Mouse (Mus musculus): ENCODE results near the gene Cbx8.

Gene Cbx8

DNA sequence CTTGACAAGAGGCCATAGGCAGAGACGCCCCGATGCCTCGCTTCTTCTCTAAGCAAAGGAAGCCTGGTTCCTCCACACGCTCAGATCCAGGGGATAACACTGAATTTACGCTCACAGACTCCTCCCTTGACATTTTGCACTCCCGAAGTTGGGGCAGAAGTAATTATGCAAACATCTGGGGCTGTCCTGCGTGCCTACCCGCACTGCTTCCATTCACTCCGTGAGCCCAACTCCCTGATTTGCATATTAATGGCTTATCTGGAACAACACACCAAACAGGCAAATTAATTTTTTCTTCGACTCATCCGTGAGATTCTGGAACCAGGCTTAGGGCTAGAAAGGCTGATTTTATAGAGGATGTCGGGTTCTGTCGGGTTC is 7.4 kb upstream of the Cbx8 start:
- no peak for DNase-seq (ENCODE audit: low read depth, low spot score)

DNA sequence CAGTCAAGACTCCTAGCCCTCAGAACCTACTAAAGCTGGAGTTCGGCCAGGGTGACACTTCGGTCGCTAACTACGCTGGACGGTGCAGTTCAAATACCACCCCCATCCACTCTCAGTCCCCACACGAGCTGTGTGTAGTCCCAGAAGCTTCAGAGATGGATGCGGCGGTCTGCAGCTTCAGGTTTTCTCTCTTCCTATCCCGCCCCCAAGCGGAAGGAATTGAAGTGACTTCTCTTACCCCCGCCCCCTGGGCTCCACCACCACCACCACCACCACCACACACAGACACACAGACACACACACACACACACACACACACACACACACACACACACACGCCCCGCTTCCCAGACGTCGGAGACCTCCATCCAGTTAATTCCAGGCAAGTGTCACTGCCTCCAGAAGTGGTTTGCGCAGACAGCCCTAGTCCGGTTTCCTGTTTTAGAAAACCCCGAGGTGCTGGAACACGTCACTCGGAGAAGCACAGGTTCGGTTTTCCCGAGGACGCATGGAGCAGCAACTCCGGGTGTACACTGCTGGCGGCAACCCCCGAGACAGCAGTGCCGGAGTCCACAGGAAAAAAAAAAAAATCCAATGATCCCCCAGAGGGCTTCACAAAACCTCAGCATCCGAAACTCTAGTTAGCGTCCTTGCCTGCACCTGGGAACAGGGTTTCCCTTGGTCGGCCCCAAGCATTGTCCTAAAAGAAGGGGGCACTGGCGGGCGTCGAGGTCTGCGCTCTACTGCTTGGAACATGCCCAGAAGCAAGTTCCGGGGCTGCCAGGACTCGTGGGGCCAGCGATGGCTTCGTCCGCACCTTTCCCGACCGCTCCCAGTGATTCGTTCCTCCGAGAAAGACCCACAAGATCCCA is 6.7 kb upstream of the Cbx8 start:
- no peak for DNase-seq (ENCODE audit: low read depth, low spot score)

DNA sequence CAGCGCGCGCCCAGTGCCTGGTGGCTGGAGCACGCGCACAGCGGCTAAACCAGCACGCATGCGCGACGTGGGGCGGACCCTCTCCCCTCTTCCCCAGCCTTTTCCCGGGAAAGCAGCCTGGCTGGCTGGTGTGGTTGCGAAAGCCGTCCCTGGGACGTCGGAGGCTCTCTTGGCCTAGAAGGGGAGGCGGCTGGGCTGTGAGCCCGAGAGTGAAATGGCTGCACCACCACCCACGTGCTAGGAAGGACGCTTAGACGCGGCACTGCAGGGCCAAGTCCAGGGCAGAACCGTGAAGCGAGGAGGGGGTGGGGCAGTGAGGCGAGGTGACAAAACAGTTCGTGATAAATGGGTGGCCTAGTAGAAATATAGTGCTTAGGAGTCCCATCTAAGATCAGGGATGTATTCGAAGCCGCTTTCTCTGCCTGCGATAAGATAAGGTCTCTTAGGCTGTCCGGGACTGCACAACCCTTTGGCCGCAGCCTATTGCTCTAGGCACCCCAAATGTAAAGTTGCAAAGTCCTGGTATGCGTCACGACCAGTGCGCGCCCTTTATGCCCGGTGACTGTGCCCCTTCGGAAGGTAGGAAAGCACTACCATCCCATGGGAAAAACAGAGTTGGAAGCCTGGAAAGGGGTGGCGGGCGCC is 6.0 kb upstream of the Cbx8 start:
- DNase-seq (ENCODE audit: low read depth, low spot score) = no peak

DNA sequence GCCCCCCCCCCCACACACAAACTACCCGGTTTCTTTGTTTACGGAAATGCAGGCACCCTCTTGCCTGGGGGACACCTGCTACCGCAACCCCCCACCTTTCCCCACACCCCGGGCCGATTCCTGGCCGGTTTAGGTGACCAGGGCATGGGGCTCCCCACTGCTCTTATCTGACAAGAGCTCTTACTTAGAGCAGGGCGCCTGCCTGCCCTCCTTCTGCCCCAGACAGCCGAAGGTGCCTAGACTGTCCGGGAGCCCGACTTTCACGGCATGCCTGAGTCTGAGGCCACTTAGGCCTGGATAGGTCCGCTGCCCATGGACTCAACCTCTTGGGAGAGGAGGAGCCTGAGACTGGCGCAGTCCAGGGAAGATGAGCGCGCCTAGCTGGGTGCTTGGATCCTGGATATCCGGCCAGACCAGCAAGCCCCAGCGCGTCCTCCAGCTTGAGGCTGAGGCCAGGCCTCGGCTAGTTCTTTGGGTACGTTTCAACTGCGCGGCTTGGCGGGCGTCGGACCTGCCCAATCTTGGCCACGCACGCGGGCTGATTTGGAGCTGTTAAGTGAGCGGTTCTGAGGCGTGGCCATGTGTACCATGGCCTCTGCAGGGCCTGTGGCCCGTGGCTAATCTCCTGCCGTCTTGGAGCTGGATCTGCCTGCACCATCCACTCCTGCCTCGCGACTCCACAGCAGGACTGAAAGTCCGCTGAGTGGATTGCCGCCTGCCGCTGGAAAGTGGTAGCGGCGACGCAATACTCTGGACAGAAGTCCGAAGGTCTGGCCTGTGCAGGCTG is 4.0 kb upstream of the Cbx8 start:
- DNase-seq (ENCODE audit: low read depth, low spot score) = no peak

DNA sequence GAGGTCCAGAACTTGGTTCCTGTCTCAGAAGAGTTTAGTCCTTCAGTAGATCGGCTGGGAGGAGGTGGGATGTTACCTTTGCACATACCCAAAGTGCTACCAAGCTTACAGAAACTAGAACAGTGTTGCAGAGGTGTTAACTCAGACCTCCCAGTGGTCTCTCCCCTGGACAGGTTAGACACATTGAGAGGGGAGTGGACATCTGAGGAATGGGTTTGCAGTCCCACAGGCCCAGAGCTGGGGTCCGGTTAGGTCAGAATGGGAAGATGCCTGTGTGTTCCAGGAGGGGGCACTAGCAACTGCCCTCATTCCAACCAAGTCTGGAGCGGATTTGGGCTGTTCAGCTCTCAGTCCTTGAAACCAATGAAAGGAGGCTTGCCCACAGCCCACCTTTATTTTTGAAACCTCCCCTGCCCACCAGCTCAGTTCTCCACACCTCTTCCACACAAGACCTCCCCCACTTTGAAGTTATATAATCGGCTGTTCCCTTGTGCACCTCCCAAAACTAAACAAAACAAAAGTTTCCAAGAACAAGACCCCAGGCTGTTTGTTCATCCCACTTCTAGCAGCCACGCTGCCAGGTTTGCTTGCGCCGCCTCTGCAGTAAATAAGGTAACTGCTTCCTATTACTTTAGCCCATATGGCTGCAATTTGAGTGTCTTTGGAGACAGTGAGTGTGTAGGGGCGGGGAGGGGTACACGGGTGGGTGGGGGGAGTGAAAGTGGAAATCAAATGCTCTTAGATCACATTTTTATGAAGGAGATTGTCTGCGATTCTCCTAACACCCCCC is 3.2 kb upstream of the Cbx8 start:
- no peak for DNase-seq (ENCODE audit: low read depth, low spot score)

DNA sequence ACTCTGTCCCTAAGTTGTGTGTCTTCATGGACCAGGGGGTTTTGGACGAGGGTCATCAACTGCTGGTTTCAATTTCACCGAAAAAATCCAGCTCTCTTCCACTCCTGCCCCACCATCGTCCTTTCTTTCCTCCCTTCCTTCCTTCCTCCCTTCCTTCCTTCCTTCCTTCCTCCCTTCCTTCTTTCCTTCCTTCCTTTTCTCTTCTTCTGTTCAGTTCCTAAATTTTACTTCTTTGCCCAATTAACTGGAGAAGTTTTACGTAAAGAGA is 2.4 kb upstream of the Cbx8 start:
- DNase-seq (ENCODE audit: low read depth, low spot score) = no peak

DNA sequence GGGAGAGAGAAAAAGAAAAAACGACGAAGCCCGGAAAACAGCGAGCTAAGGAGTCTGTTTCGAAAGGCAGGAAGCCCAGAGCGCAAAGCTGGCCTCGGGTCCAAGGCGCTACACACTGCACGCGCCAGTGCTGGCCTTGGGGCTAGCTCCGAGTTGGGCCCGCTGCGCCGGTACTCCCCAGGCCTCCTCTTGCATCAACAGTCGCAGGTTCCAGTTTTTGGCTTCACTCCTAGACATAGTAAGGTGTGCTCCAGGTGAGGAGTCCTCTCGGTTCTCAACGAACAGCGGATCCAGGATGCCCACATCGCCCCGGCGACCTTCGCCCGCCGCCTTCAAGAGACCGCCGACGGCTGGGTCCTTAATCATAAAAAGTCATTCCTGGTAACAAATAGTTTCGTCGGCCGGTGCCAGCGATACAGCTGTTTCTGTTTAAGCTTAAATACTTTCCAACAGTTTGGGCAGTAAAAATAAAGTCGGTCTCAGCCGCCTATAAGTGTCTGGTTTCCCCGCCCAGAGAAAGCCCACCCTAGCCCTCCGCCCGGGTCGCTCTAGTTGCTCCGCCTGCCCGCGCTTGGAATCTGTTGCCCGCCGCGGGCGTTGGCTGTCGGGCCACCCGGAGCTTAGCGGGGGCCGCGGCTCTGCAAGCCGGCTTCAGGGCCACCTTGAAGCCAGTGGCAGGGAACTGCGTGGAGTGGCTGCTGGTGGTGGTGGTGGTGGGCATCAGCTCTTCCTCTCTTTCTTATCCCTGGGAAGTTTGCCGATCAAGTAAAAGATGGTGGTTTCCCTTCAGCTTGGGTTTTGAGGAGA is 1.9 kb upstream of the Cbx8 start:
- no peak for DNase-seq (ENCODE audit: low read depth, low spot score)

DNA sequence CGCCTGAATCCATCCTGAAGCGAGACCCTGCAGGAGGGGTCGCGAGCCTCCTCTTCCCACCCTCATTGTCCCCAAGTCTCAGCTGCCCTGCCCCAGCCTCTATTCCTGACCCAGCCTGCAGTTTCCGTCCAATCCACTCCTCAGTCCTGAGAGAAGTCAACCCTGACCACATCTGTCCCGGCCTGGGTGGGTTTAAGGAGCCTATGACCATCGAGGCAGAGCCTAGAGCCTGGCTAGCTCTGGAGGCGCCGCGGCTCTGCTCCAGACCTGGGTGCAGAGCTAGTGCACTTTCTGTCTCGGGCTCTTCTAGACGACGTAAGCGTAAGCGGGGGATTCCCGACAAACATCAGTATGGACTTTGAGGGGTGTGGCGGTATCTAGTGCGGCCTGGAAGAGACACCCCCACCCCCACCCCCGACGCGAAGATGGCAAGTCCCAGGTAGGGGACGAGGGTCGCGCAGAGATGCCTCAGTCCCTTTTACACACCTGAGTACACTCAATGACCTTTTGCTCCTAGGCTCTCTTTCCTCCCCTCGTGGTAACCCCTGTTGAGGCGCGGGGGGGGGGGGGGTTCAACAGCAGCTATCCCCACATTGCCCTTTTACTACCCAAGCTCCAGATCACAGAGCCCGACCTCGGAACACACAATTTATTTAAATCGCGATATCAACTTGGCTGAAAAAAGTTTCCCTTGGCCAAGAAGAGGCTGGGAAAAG is 1.1 kb upstream of the Cbx8 start:
- DNase-seq (ENCODE audit: low read depth, low spot score) = no peak

DNA sequence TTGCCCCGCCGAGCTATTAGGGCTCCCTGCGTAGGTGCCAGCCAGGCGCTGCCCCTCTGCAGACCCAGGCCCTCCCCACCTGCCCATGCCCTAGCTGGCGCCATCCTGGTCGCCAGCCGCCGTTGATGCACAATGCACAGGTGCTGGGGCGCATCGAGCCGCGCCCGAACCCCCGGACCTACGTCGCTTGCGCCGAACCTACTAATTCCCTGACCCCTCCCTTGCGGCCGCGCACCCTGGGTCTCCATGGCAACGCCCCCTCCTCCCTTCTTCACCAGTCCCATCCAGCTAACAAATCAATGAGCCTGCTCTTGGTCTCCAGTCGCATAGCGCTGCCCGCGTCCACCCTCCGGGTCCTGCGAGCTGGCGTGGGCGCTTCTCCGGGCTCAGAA is 552 bp upstream of the Cbx8 start:
- DNase-seq (ENCODE audit: low read depth, low spot score) = no peak

DNA sequence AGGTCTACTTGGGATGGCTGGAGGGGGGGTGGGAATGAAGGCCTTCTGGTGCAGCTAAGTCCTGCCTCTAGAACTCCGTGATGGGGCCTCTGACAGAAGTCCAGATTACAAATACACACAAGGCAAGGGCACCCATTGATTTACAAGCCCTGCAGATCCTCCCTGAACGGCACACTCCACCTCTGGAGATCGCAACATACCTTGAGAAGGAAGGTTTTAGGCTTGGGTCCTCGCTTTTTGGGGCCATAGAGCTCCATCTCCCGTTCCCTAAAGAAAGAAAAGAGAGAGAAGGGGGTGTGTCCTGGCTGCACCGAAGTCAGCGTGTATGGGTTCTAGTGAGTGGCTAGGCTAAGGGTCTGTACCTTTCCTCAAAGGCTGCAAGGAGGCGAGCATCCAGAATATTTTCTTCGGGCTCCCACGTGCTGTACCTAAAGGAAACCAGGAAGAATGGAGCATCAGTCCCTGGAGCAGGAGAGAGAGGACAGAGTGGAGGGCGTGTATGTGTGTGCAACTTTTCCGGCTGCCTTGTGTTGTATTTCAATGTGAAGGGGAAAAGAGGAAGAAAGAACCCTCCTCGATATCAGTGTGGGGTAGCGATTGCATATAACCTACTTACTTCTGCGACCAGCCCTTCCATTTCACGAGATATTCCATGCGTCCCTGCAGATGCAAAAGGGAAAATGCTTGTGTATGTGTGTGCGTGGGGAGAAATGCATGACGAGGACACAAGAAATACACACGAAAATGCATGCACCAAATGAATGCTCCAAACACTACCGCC is 847 bp downstream of the Cbx8 start:
- no peak for DNase-seq (ENCODE audit: low read depth, low spot score)

DNA sequence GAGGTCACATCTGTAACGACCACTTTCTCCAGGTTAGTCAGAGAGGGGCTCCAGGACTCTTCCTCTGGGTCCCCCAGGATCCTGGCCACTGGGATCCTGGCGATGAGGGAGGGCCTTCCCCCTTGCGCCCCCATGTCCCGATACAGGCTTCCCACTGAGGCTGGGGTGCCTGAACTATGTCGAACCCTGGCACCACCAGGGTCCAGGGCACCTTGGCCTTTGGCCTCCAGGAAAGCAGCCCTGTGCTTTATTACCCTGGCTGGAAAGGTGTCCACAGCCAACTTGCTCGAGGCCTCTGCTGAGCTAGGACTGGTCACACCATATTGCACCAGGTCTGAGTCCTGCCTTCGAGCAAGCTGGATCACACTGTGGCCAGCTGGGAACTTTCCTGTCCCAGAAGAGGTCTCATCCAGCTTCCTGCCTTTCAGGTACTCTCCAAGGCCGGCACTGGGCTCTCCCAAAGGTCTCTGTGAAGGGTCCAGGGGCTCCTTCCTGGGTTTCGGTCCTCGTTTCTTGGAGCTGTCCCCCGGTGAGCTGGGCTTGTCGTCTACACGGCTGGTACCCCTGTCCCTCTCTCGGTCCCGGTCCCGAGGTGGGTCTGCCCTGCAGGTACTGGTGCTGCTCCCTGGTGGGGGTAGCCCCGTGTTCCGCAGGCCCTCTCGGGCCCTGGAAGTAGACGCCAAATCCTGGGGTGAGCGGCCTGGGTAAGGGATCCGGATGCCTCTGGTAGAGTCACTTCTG is 1.9 kb downstream of the Cbx8 start:
- no peak for DNase-seq (ENCODE audit: low read depth, low spot score)

DNA sequence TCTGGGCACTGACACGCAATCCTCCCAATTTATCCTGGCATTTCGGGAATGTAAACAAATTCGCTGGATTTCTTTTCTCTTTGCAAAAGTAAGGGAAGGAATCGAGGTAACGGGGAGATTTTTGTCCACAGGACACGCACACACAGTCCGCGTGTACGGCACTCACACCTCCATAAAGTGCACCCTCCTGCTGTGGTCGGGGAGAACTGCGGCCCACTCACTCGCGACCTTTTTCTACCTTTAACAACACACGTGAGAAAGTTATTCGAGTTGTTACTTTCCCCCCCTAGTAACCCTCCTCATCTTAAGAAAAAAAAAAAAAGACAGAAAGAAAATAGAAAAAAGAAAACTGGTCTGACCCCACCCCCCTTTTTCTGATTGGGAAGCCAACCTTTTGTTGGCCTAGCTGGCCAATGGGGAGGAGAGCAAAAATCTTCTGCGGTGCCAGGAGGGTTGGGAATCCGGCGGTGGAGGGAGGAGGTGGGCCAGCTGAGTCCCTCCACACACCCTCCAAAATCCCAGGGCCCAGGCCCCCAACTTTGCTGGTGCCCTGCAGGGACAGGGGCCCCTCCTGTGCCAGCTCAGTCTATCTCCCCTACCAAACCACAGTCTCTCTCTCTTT is 2.9 kb downstream of the Cbx8 start:
- DNase-seq (ENCODE audit: low read depth, low spot score) = no peak

DNA sequence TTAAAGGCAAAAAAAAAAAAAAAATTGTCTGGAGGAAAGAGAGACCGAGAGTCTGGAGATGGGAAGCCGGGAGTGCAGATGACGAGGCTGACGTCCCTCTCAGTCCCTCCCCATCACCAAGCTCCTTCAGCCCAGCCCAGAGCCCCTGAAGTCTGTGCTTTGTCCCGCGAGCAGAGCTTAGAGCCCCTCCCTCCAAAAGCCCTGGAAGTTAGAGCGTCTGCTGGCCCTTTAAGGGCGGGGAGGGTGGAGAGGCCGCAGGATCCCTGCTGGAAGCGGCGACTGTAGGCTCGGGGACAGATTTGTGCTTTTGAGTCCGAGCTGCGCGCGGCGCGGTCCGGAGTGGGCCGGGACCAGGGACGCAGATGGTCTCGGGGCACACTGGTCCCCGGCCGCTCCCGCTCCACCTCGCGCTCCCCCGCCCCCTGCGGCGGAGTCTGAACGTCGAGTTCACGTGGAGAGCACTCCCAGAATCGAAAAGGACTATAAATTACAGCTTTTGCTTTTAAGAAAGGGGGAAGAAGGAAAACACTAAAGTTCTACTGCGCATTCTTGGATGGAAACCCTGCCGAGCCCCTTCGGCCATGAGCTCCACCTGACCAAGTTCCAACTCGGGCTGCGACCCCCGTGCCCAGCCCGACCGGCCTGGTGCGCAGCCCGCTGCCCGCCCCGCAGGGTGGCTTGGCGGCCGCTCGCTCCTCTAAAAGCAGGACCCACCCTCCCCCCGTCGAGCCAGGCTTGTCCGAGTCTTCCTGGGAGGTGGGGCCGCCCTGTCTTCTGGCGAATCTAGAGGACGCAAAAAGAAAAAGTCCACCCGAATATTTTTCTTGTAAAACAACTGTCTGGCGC is 3.6 kb downstream of the Cbx8 start:
- DNase-seq (ENCODE audit: low read depth, low spot score) = no peak

DNA sequence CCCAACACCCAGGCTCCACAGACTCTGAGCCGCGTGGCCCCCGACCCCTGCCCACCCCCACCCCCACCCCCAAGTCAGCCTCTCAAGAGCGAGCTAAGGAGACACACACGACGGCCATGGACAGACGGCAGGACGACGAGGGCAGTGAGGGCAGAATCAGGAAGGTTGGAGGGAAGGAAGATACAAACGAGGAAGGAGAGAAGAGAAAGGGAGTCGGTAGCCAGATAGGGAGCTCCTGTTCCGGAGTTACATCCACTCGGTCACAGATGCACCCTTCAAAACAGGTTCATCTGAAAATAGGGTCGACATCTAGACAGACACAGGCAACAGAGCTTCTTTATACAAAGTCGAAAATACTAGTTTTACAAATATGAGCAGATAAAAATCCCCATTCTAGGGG is 4.3 kb downstream of the Cbx8 start:
- no peak for DNase-seq (ENCODE audit: low read depth, low spot score)

DNA sequence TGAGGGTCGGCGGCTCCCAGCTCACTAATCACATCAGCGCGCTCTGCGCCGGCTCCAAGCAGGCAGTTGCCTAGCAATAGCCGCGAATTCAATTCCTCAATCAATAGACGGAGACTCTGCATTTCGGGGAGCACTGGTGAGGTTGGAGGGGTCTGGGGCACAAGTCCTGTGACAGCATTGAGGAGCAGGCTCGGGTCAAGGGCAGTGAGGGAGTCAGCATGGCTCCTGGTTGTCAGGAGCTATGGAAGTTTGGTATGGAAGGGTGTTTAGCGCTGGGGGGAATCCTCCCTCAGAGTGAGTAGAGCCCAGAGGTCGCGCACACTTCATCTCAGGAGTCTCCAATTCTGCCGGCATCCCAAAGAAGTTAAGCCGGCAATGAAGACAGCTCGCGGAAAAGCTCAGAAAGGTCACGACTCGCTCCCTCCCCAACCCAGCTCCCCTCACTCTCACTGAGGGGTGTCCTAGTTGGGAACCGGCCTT is 5.0 kb downstream of the Cbx8 start:
- DNase-seq (ENCODE audit: low read depth, low spot score) = no peak

DNA sequence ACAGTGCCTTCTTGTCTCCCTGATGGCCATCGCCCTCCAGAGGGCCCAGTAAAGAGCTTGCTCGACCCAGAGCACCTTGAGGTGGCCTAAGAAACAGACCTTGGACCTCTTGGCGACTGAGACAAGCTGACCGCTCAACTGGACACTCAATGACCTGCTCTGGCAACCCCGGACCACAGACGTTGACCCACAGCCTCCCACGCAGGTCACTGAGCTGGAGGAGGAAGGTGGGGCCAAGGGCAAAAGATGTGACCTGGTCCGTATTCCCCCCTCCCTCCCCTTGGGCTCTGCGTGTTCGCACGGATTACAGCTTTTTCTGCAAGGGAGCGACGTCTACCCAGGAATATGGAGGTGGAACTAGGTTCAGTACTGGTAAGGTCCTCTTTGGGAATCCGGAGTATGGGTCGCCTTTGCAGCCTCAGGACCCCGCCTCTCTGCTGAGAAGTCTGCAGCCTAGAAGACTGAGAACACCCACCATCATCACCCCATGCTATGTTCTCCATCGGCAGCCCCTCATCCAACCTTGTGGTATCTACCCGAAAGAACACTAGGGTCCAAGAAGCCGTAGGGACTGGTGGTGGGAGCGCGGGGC is 5.6 kb downstream of the Cbx8 start:
- DNase-seq (ENCODE audit: low read depth, low spot score) = no peak

DNA sequence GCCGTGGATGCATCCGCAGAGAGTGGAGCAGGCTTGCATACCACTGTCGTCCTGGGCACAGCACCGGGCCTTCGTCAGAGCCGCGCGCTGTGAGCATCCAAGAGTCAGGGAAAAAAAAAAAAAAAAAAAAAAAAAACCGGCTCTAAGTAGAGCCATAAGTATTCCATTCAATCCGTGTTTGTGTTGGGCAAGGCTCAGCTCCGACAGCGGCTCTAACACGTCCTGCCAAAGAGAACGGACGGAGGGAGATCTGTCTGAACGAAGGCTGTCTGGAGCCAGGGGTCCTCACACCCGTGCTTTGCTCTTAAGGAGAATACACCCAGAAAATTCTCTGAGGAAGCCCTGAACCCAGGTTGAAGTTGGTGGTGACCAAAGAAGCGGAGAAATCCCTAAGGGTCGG is 6.1 kb downstream of the Cbx8 start:
- DNase-seq (ENCODE audit: low read depth, low spot score) = no peak
